Mouse (Mus musculus) hindbrain, embryonic 12.5 days (tissue): ENCODE data around the gene Ammecr1. TPM values are rescaled to one million over a fixed set of nuclear protein-coding genes. Genes with fewer than 3 reads are reported as not detected.

Experiments used
- ATAC-seq: fragments of 200-750 bp; cut with Nextera tagmentation; 2 replicates; pipeline ENCODE4 v1.8.0; 2017; ENCODE audit warnings: moderate TSS enrichment; ENCODE audit not compliant: low FRiP score
- H3K27ac ChIP-seq: fragments of 300-500 bp; sonication (generic); 2 replicates; pipeline ENCODE4 v1.5.1; 2016; ENCODE audit warnings: mild to moderate bottlenecking
- H3K27me3 ChIP-seq: fragments of 300-500 bp; sonication (generic); 2 replicates; pipeline ENCODE4 v1.6.1; 2016; ENCODE audit warnings: mild to moderate bottlenecking
- H3K36me3 ChIP-seq: fragments of 300-500 bp; sonication (generic); 2 replicates; pipeline ENCODE4 v1.6.1; 2016; ENCODE audit warnings: mild to moderate bottlenecking
- H3K4me1 ChIP-seq: fragments of 300-500 bp; sonication (generic); 2 replicates; pipeline ENCODE4 v1.6.1; 2016
- H3K4me2 ChIP-seq: fragments of 300-500 bp; sonication (generic); replicated peaks from 2 replicates; pipeline ENCODE4 v1.6.1; 2016; ENCODE audit warnings: mild to moderate bottlenecking
- H3K4me3 ChIP-seq: fragments of 300-500 bp; sonication (generic); 2 replicates; pipeline ENCODE4 v1.5.1; 2016; ENCODE audit warnings: mild to moderate bottlenecking
- H3K9ac ChIP-seq: fragments of 300-500 bp; sonication (generic); 2 replicates; pipeline ENCODE4 v1.6.1; 2016; ENCODE audit warnings: mild to moderate bottlenecking, moderate library complexity
- H3K9me3 ChIP-seq: fragments of 300-500 bp; sonication (generic); replicated peaks from 2 replicates; pipeline ENCODE4 v1.6.1; 2016; ENCODE audit warnings: mild to moderate bottlenecking
- WGBS: fragments of 180-500 bp; shearing (Covaris S2); methylation state at CpG from one replicate; pipeline ENCODE4 v1.1.7; 2016; 5-methylcytosine and 5-hydroxymethylcytosine counted together
- polyA plus RNA-seq: library from polyadenylated mRNA; unstranded; fragments of >200 nt; fragmentation: Nextera tagmentation; extraction: Ambion mirVana; gene quantifications from 2 replicates; pipeline ENCODE4 v1.2.1, GENCODE M21; 2016

The Ammecr1 gene
- 9.6 and 11.4 TPM in 2 replicates for polyA plus RNA-seq

- Histone ChIP-seq H3K27ac (peak within 1 kb of the TSS; percentile 90), H3K9ac (peak within 1 kb of the TSS; percentile 72), H3K4me3 (peak within 1 kb of the TSS; percentile 63), H3K36me3 (no peaks in the 10 kb centered on the region), H3K4me1 (no peaks in the 10 kb centered on the region), H3K9me3 (no peaks in the 10 kb centered on the region), H3K4me2 (peak within 1 kb of the TSS; percentile 61), H3K27me3 (peaks cover 9% of the 10 kb centered on the region)
- 15% methylated on average over 94 of the region's 112 CpGs for WGBS
- peak; percentile 94 for ATAC-seq
Observed at GRCm38 (mm10) chrX:142966008-142966966, at the start of gene Ammecr1. Gene Ammecr1, minus strand, starts transcription at chrX:142966728.

- no peak overlapping the region for H3K4me2 ChIP-seq
- no peaks in the 10 kb centered on the region for H3K36me3 ChIP-seq
- H3K9ac ChIP-seq, result no peak overlapping the region
- ATAC-seq, result no peak
- WGBS, result 89% methylated on average over 3 of the region's 3 CpGs
- peaks cover 7% of the 10 kb centered on the region; the same call in 1 of the 2 replicates for H3K27me3 ChIP-seq
- H3K4me3 ChIP-seq, result no peak overlapping the region
- H3K27ac ChIP-seq, result no peak overlapping the region
- no peaks in the 10 kb centered on the region for H3K9me3 ChIP-seq
- H3K4me1 ChIP-seq, result no peaks in the 10 kb centered on the region
Observed at GRCm38 (mm10) chrX:143014118-143014517, 47.6 kb upstream of the Ammecr1 start.

GRCm38 (mm10) chrX:143012334-143012733 lies 45.8 kb upstream of the Ammecr1 start:
- ATAC-seq, result no peak
- Histone ChIP-seq H3K9me3 (no peaks in the 10 kb centered on the region), H3K36me3 (no peaks in the 10 kb centered on the region), H3K4me3 (no peak overlapping the region), H3K9ac (no peak overlapping the region), H3K27ac (no peak overlapping the region), H3K27me3 (peaks cover 7% of the 10 kb centered on the region; the same call in 1 of the 2 replicates), H3K4me2 (no peak overlapping the region), H3K4me1 (no peaks in the 10 kb centered on the region)
- WGBS, result 93% methylated on average over 3 of the region's 3 CpGs

- ATAC-seq, result no peak
- WGBS, result 87% methylated on average over 4 of the region's 4 CpGs
- Histone ChIP-seq H3K9me3 (no peaks in the 10 kb centered on the region), H3K4me1 (no peaks in the 10 kb centered on the region), H3K27ac (no peak overlapping the region), H3K36me3 (no peaks in the 10 kb centered on the region), H3K4me2 (no peak overlapping the region), H3K9ac (no peak overlapping the region), H3K27me3 (peaks cover 7% of the 10 kb centered on the region; the same call in 1 of the 2 replicates), H3K4me3 (no peak overlapping the region)
Observed at GRCm38 (mm10) chrX:143011865-143012264, 45.3 kb upstream of the Ammecr1 start.

- peaks cover 10% of the 10 kb centered on the region; the same call in 1 of the 2 replicates for H3K27me3 ChIP-seq
Observed at GRCm38 (mm10) chrX:143004131-143004846, 37.8 kb upstream of the Ammecr1 start.

DNA sequence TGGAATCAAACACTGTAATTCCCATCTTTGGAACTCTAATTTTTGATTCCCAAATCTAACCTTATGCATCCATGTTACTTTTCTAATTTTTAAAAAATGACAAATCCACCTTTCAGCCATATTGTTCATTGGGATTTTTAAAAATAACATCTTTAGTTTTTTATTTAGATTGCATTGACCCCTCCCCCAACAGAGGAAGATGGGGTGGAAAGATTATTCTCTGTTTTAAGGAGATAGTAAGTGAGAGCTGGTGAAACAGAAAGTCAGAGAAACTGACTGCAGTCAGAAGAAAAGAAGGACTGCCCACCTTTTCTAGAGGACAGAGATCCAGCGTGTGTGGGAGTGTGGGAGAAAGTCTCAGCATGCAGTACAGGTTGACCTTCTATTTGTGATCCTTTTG lies 30.7 kb upstream of the Ammecr1 start:
- H3K4me3 ChIP-seq, result no peak overlapping the region
- no peaks in the 10 kb centered on the region for H3K36me3 ChIP-seq
- WGBS, result 52% methylated on average over 1 of the region's 1 CpGs
- H3K9ac ChIP-seq, result no peak overlapping the region
- no peaks in the 10 kb centered on the region for H3K4me1 ChIP-seq
- no peak for ATAC-seq
- no peaks in the 10 kb centered on the region for H3K9me3 ChIP-seq
- H3K27me3 ChIP-seq, result peaks cover 9% of the 10 kb centered on the region; the same call in 1 of the 2 replicates
- no peak overlapping the region for H3K27ac ChIP-seq
- no peak overlapping the region for H3K4me2 ChIP-seq

More at GRCm38 (mm10) chrX:143004131-143004846, 37.8 kb upstream of the Ammecr1 start:
- Histone ChIP-seq H3K4me1 (no peaks in the 10 kb centered on the region), H3K27ac (no peak overlapping the region), H3K9ac (no peak overlapping the region), H3K36me3 (no peaks in the 10 kb centered on the region), H3K4me2 (no peak overlapping the region), H3K9me3 (no peaks in the 10 kb centered on the region), H3K4me3 (no peak overlapping the region)
- ATAC-seq, result no peak
- 82% methylated on average over 3 of the region's 3 CpGs for WGBS

DNA sequence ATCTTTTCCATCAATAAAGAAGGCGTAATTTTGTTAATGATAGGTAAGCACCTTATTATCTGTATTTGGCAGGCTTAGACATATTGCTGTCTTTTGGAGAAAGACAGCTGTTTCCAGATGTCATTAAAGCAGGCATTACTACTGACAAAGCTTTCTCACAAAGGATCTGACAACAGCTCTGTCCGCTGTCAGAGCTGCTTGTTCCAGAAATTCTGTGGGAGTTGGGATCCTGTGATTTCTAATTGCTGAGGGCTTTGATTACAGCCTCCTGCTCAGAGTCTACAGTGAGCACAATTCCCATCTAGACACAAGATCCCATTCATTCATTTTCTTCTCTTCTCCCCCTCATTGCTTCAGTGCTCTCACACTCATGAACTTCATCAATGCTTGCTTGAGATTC lies 28.0 kb upstream of the Ammecr1 start:
- H3K4me2 ChIP-seq, result no peak overlapping the region
- H3K27me3 ChIP-seq, result 0 out of 2 replicates have a peak, but pooled peaks cover 4% of the 10 kb centered on the region
- no peaks in the 10 kb centered on the region for H3K9me3 ChIP-seq
- H3K4me1 ChIP-seq, result no peaks in the 10 kb centered on the region
- no peak overlapping the region for H3K4me3 ChIP-seq
- no peaks in the 10 kb centered on the region for H3K36me3 ChIP-seq
- 64% methylated on average over 2 of the region's 2 CpGs for WGBS
- H3K9ac ChIP-seq, result no peak overlapping the region
- H3K27ac ChIP-seq, result no peak overlapping the region
- ATAC-seq, result no peak

DNA sequence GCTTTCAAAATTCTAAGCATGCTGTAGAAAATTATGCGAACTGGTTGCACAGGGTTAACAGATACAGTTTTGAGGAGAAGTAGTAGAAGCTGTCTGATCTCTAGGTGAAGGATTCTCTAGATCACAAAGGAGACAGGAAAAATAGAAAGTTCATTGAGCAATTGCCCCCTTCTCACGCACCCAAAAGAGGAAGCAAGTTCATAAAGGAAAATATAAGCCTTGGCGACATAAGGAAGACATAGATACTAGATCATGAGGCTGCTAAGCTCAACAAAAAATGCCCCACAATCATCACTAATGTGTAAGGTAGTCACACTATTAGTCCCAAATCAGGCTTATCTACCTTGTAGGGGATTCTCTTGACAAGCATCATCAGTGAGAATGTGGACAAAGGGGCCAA lies 17.6 kb upstream of the Ammecr1 start:
- H3K9me3 ChIP-seq, result no peaks in the 10 kb centered on the region
- 91% methylated on average over 3 of the region's 3 CpGs for WGBS
- H3K9ac ChIP-seq, result no peak overlapping the region
- H3K4me2 ChIP-seq, result no peak overlapping the region
- H3K4me1 ChIP-seq, result no peaks in the 10 kb centered on the region
- no peak overlapping the region for H3K27ac ChIP-seq
- H3K36me3 ChIP-seq, result no peaks in the 10 kb centered on the region
- ATAC-seq, result no peak
- no peak overlapping the region for H3K4me3 ChIP-seq
- peaks cover 10% of the 10 kb centered on the region for H3K27me3 ChIP-seq

- Histone ChIP-seq H3K27ac (no peak overlapping the region), H3K27me3 (peaks cover 10% of the 10 kb centered on the region), H3K4me2 (no peak overlapping the region), H3K36me3 (no peaks in the 10 kb centered on the region), H3K9ac (no peak overlapping the region), H3K4me3 (no peak overlapping the region), H3K9me3 (no peaks in the 10 kb centered on the region), H3K4me1 (no peaks in the 10 kb centered on the region)
- 61% methylated on average over 6 of the region's 6 CpGs for WGBS
- ATAC-seq, result no peak
Observed at GRCm38 (mm10) chrX:142983638-142984037, 17.1 kb upstream of the Ammecr1 start.

DNA sequence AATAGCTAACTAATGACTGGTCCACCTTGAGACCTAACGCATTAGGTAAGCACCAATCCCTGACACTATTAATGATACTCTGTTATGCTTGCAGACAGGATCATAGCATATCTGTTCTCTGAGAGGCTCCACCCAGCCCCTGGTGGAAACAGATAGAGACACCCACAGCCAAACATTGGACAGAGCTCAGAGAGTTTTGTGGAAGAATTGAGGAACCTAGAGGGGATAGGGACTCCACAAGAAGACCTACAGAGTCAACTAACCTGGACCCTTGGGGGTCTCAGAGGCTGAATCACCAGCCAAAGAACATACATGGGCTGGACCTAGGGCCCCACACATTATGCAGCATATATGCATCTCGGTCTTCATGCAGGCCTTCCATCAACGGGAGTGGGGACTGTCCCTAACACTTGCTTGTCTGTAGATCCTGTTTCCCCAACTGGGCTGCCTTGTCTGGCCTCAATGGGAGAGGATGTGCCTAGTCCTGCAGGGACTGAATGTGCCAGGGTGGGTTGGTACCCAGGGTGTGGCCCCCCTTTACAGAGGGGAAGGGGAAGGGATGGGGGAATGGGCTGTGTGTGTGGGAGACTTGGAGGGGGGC lies 15.1 kb upstream of the Ammecr1 start:
- H3K27me3 ChIP-seq, result peaks cover 10% of the 10 kb centered on the region
- no peak for ATAC-seq
- 90% methylated on average over 3 of the region's 3 CpGs for WGBS
- H3K4me3 ChIP-seq, result no peak overlapping the region
- H3K9me3 ChIP-seq, result no peaks in the 10 kb centered on the region
- no peak overlapping the region for H3K9ac ChIP-seq
- no peaks in the 10 kb centered on the region for H3K36me3 ChIP-seq
- no peaks in the 10 kb centered on the region for H3K4me1 ChIP-seq
- H3K27ac ChIP-seq, result no peak overlapping the region
- no peak overlapping the region for H3K4me2 ChIP-seq

- peaks cover 10% of the 10 kb centered on the region for H3K27me3 ChIP-seq
- H3K9ac ChIP-seq, result no peak overlapping the region
- H3K4me2 ChIP-seq, result no peak overlapping the region
- no peaks in the 10 kb centered on the region for H3K9me3 ChIP-seq
- WGBS, result 80% methylated on average over 2 of the region's 2 CpGs
- ATAC-seq, result no peak
- H3K36me3 ChIP-seq, result no peaks in the 10 kb centered on the region
- no peaks in the 10 kb centered on the region for H3K4me1 ChIP-seq
- no peak overlapping the region for H3K27ac ChIP-seq
- H3K4me3 ChIP-seq, result no peak overlapping the region
Observed at GRCm38 (mm10) chrX:142980855-142981529, 14.5 kb upstream of the Ammecr1 start.
